Mouse (Mus musculus) E14TG2a.4 (cell line): ENCODE data around the gene Kdm1a.

ENCODE experiments used
- H3K27me3 ChIP-seq: 2 replicates; pipeline ENCODE4 v1.6.1; 2014; ENCODE audit warnings: low read length, control low read depth; ENCODE audit not compliant: insufficient read depth
- H3K36me3 ChIP-seq: 2 replicates; pipeline ENCODE4 v1.6.1; 2014; ENCODE audit warnings: low read length, control low read depth; ENCODE audit not compliant: insufficient read depth
- H3K4me1 ChIP-seq: replicated peaks from 2 replicates; pipeline ENCODE4 v1.6.1; 2014; ENCODE audit warnings: low read depth, low read length, control low read depth
- H3K4me3 ChIP-seq: replicated peaks from 2 replicates; pipeline ENCODE4 v1.5.1; 2014; ENCODE audit warnings: mild to moderate bottlenecking, low read length
- H3K9me3 ChIP-seq: 2 replicates; pipeline ENCODE4 v1.6.1; 2014; ENCODE audit warnings: low read length, control low read depth
- CTCF ChIP-seq: conservative IDR thresholded peaks from 2 replicates; pipeline ENCODE4 v1.5.1; 2014; ENCODE audit warnings: low read length
- NANOG ChIP-seq: IDR thresholded peaks from 2 replicates; pipeline ENCODE4 v1.6.1; 2014; ENCODE audit warnings: borderline replicate concordance, low read length, mixed read lengths
- POU5F1 ChIP-seq: IDR thresholded peaks from 2 replicates; pipeline ENCODE4 v1.6.1; 2014; ENCODE audit warnings: low read length, borderline replicate concordance

Gene Kdm1a

DNA sequence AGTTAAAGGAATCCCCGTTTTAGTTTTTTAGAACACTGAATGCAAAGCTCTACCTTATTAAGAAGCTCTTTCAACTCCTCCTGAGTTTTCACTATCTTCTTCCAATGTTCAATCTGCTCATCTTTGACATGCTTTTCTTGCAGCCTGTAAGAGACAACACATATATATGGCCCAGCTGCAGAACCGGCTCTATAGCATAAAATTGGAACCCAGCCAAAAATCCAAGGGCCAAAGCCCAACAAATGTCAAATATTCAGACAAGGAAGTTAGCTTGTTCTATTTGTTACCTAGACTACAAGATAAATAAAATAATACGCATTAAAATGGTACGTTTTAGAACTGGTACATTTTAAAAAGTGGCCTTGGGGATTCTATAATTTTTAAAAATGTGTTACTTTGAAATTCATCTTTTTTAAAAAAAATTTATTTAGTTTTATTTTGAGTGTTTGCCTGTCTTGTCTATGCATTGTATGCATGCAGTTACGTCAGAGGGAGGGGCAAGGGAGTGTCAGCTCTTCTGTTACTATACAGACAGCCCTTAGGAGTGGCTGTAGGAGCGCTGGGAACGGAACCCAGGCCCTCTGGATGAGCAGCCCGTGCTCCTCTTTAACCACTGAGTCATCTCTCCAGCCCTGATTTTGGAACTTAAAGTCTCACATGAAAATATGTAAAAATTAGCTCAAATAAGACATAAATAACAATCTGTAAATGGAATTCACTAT is 42.1 kb downstream of the Kdm1a start:
- H3K4me3 ChIP-seq, result no peak overlapping the region
- peaks cover 100% of the 10 kb centered on the region for H3K36me3 ChIP-seq
- TF ChIP-seq NANOG (no peak), POU5F1 (no peak), CTCF (no peak)
- peaks cover 45% of the 10 kb centered on the region for H3K4me1 ChIP-seq
- H3K27me3 ChIP-seq, result no peaks in the 10 kb centered on the region
- no peaks in the 10 kb centered on the region for H3K9me3 ChIP-seq

DNA sequence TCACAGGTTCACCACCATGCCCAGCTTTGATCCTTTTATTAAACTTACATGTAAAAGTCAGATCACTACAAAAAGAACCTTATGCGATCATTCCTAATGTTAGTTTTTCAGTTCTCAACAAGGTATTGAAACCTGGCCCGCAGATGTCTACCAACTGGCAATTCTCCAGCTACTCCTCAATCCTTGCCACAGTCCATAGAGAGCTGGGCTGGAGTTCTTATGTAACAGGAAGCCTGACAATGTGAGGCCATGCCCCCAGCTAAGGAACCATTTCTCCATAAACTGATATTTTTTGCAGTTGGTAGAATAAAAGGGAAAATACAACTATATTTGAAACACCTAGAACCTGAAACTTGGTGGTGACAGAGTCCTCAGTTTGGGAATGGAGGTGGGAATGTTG is 42.8 kb downstream of the Kdm1a start:
- peaks cover 38% of the 10 kb centered on the region for H3K4me1 ChIP-seq
- H3K9me3 ChIP-seq, result no peaks in the 10 kb centered on the region
- no peak overlapping the region for H3K4me3 ChIP-seq
- H3K27me3 ChIP-seq, result no peaks in the 10 kb centered on the region
- TF ChIP-seq POU5F1, result no peak
- no peak for TF ChIP-seq NANOG
- TF ChIP-seq CTCF, result no peak
- peaks cover 98% of the 10 kb centered on the region for H3K36me3 ChIP-seq

DNA sequence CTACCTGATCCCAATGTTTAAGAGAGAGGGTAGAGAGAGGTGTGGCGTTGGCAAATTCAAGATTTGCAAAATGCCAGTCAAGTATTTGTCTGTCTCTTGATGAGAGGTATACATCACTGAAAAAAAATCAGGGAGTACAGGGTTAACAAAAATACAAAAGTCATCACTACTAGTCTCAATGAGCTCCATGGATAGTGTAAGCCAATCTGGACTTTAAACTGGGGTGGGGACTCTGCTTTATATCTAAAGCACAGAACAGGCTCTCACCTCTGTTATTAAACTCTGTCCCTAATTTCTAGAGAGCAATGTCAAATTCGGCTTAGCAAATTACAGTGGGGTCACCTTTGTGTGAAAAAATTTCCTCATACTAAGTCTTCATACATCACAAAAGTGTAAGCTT is 44.9 kb downstream of the Kdm1a start:
- Histone ChIP-seq H3K9me3 (no peaks in the 10 kb centered on the region), H3K36me3 (peaks cover 98% of the 10 kb centered on the region), H3K27me3 (no peaks in the 10 kb centered on the region), H3K4me1 (peaks cover 18% of the 10 kb centered on the region), H3K4me3 (no peak overlapping the region)
- TF ChIP-seq POU5F1 (no peak), NANOG (no peak), CTCF (no peak)

DNA sequence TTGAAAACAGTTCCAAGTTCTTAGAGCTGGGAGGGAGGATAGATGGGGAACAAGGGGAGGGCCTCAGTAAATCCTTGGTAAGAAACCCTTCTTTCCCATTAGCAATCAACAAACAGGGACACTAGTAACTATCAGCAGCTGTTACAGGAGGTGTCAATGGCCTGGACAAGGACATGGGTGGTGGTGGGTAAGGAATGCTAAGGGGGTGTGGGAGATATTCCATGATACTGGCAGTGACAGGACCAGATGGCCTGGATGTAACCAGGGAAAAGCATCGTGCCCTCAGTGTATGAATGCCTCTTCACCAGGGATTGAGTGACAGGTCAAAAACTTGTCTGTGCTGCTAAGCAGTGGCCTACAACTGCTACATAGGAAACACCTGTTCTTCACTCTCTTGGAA is 49.4 kb downstream of the Kdm1a start:
- H3K27me3 ChIP-seq, result no peaks in the 10 kb centered on the region
- no peak overlapping the region for H3K4me3 ChIP-seq
- no peaks in the 10 kb centered on the region for H3K9me3 ChIP-seq
- TF ChIP-seq CTCF, result no peak
- no peak for TF ChIP-seq NANOG
- no peak for TF ChIP-seq POU5F1
- H3K4me1 ChIP-seq, result peaks cover 4% of the 10 kb centered on the region; the same call in 1 of the 2 replicates
- peaks cover 98% of the 10 kb centered on the region for H3K36me3 ChIP-seq

DNA sequence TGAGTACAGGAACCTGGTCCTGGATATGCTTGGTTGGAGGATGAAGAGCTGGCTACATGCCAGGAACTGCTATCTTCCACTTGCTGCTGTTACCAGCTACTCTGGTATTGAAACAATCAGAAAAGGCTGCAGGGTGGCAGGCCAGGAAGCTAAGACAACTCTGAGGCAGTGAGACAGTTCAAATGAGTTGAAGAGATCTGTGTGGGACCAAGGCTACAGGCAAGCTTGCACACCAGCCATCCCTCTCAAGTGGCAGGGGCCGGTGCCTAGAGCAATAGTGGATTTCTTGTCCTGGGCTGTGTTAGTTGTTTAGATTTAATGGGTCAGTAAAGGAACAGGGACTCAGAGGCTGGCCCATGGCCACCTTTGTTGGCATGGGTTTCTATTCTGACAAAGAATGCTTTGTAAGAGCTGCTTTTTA is 54.1 kb downstream of the Kdm1a start:
- Histone ChIP-seq H3K36me3 (peaks cover 100% of the 10 kb centered on the region), H3K4me3 (no peak overlapping the region)

DNA sequence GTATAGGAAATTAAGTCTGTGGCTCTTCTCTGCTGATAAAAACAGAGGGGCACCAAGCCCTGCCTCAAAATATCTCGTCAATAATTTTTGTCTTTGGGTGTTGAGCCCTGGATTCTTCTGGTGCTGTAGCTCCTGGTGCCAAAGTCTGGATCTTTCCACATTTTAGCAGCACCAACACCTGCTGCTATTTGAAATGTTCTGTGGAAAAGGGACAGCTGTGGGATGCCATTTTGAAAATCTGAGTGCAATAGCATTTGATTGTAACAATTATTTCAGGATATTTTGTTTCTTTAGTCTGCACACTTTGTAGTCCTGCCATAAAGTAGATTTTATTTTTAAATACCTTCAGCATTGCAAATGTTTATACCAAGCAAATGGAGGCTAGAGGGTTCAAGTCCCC is 54.8 kb downstream of the Kdm1a start:
- H3K27me3 ChIP-seq, result no peaks in the 10 kb centered on the region
- peaks cover 100% of the 10 kb centered on the region for H3K36me3 ChIP-seq
- H3K4me3 ChIP-seq, result no peak overlapping the region
- TF ChIP-seq CTCF, result no peak
- no peak for TF ChIP-seq POU5F1
- TF ChIP-seq NANOG, result no peak
- H3K9me3 ChIP-seq, result no peaks in the 10 kb centered on the region
- peaks cover 32% of the 10 kb centered on the region for H3K4me1 ChIP-seq

More for the DNA sequence above, 54.1 kb downstream of the Kdm1a start:
- Histone ChIP-seq H3K4me1 (peaks cover 28% of the 10 kb centered on the region), H3K9me3 (no peaks in the 10 kb centered on the region), H3K27me3 (no peaks in the 10 kb centered on the region)
- TF ChIP-seq POU5F1 (no peak), NANOG (no peak), CTCF (no peak)

DNA sequence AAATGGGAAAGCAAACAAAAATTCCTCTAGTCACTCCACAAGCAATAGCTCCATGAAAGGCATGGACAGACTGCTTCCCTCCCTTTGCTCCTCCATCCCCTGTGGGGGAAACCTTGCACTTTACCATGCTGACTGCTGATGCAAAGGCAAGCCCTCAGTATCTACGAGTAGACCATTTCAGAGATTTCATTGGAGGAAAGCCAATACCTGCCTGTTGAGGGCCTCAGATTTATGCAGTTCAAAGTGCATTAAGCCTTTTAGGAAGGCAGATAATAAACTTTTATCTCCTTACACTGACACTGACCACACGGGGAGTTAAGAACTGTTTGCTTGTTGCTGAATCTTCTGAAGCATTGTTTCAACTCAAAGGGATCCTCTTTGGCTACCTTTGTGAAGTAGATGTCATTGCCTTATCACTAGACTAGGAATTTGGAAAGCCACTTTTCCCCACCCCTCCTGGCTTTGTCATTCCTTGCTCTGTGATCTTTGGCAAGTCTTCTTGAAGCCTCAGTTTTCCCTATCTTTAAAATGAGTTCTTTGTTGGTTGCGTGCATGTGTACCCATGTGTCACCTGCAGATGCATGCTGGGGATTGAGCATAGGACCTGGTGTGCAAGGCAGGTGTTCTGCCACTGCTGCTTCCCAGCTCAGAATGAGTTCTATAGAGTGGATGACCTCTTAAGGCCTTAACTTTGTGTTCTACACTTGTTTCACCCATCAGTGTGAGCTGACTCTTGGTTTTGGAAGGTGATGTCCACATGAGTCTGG is 56.1 kb downstream of the Kdm1a start:
- Histone ChIP-seq H3K4me3 (no peak overlapping the region), H3K4me1 (peaks cover 37% of the 10 kb centered on the region), H3K36me3 (peaks cover 100% of the 10 kb centered on the region), H3K9me3 (no peaks in the 10 kb centered on the region), H3K27me3 (no peaks in the 10 kb centered on the region)
- TF ChIP-seq POU5F1 (no peak), NANOG (no peak), CTCF (no peak)

DNA sequence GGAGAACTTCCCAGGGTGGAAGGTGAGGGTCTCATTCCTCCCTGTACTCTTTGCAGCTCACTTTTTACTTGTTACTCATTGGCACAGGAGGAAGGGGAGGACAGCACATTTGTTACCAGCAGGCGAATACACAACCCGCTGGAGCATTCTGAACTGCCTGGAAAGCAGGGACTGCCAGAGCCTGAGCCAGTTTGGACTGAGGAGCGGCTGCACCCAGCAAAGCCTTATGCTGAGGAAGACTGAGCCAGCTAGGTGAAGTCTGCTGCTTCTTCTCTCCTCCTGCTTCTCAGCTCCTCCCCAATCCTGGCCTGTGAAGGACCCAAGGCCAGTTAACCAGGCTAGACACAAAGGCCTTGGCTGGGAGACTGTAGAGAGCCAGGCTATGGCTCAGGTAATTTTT is 57.4 kb downstream of the Kdm1a start:
- peaks cover 40% of the 10 kb centered on the region for H3K4me1 ChIP-seq
- H3K4me3 ChIP-seq, result no peak overlapping the region
- no peaks in the 10 kb centered on the region for H3K27me3 ChIP-seq
- H3K36me3 ChIP-seq, result peaks cover 100% of the 10 kb centered on the region
- H3K9me3 ChIP-seq, result no peaks in the 10 kb centered on the region
- TF ChIP-seq CTCF (no peak), NANOG (no peak), POU5F1 (no peak)
